Mouse (Mus musculus) layer of hippocampus, adult 9-10 months (tissue): ENCODE data around the gene Pax2.
"Not testable (repeated sequence)": the region's sequence is repeated elsewhere in the genome, so short reads cannot be mapped to it uniquely, and the experiment has no call there.

Experiments
- DNase-seq: peaks from one replicate; pipeline ENCODE4 v3.0.0; 2022; ENCODE audit warnings: low spot score

Gene Pax2

DNA sequence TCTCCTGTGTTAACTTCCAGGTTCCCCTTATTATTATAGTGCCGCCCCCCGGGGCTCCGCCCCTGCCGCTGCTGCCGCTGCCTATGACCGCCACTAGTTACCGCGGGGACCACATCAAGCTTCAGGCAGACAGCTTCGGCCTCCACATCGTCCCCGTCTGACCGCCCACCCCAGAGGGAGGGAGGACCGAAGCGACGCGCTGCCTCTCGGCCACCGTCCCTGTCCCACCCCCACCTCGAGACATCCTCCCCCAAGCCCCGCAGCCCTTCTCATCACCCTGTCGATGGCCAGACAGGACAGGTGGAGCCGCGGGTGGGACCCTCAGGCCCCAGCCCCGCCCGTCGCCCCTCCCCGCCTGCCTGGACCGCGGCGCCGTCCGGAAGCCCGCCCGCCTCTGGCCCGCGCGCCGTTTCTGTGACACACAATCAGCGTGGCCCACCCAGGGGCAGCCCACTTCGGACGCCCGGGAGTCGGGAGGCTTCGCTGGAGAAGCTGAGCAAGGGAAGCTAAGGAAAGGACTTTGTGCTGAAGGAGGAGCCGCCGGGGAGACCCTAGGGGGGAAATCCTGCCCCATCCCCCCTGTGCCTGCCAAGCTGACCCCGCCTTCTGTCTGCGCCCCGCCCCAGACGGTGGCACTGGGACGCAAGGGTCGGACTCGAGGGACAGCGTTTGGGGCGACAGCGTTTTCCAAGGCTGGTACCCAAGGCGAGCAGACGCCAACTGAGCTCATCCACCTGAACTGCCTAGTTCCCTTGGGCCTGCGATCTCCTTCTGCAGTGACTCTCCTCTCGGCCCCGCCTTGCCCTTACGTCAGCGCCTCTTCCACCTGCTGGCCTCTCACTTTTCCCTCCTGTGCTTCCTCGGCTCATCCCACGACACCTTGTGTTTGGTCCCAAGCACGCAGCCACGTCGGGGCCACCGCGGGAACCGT lies 80.4 kb downstream of the Pax2 start:
- DNase-seq, result no peak

- no peak for DNase-seq
These were observed 81.8 kb downstream of the Pax2 start for GRCm38 (mm10) chr19:44837426-44838205.

- no peak for DNase-seq
These were observed 82.5 kb downstream of the Pax2 start for GRCm38 (mm10) chr19:44838321-44838720.

GRCm38 (mm10) chr19:44842661-44843060 lies 86.8 kb downstream of the Pax2 start:
- not testable (repeated sequence) for DNase-seq

GRCm38 (mm10) chr19:44849465-44849864 lies 93.6 kb downstream of the Pax2 start:
- DNase-seq, result no peak

GRCm38 (mm10) chr19:44858671-44859070 lies 102.8 kb downstream of the Pax2 start:
- DNase-seq, result no peak

DNA sequence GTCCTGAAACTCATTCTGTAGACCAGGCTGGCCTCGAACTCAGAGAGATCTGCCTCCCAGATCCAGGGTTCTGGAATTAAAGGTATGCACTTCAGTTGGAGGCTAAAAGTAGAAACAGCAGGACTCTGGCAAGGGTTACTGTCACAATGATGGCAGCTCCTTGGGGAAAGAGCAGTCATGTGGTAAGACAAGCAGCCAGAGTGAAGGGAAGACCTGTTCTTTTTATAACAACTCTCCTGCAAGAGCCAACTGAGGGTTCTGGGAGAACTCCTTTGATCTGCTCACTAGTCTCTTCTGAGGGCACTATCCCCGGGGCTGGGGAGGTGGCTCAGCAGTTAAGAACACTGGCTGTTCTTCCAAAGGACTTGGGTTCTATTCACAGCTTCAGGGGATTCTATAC lies 112.9 kb downstream of the Pax2 start:
- DNase-seq, result no peak

GRCm38 (mm10) chr19:44874186-44874898 lies 118.5 kb downstream of the Pax2 start:
- no peak for DNase-seq

DNA sequence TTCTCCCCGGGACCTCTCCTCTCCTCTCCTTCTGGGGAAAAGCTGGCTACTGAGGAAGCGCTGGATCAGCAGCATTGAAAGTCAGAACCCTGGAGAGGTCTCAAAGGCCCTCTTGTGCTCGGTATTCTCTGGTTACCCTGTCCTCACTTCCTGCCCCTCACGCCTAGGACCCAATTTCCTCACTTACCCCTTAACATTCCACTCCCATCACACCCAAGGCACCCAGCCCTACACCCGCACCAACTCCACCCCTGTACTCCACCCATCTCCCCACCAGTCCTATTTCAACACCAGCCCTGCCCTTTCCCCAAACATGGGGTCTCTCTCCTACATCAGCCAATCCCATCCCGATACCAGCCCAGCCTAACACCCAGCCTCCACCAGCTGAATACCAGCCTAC lies 119.1 kb downstream of the Pax2 start:
- no peak for DNase-seq

- DNase-seq, result no peak
These were observed 119.9 kb downstream of the Pax2 start for GRCm38 (mm10) chr19:44875718-44876117.

DNA sequence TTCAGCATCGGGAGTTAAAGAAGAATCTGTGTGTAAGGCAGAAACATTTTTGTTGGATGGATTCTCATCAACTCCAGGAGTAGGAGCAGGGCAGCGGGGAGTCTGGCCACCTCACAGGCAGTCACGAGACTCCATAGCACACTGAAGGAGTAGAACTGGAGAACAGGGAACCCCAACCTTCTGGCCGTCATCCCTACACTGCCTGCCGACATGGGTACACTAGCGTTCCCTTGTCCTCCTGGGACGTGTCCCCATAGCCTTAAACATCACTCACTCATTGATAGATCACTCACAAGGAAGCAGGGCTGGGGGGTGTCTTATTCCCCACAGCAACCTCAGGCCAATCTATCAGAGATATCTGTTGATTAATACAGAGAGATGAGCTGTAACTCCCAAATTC lies 120.7 kb downstream of the Pax2 start:
- DNase-seq, result no peak

GRCm38 (mm10) chr19:44882552-44883024 lies 126.7 kb downstream of the Pax2 start:
- no peak for DNase-seq

DNA sequence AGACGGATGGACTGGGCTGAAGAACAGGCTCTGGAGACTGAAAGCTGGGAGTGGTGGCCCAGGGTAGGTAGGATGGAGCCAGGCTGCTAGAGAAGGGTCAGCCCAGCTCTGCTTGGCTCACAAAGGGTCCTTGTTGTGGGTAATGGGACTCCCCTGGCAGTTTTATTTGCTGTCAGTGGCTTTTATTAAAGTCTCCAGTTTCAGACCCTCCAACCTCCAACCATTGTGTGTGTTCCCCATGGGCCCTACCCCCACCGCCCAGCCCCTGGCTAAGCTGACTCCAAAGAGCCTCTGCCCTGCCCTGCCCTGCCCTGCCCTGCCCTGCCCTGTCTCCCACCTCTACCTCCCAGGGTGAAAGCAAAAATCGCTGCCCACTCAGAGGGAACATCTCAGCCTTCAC lies 128.5 kb downstream of the Pax2 start:
- DNase-seq, result no peak

GRCm38 (mm10) chr19:44886475-44886874 lies 130.6 kb downstream of the Pax2 start:
- DNase-seq, result no peak
